Mouse (Mus musculus): Measurements from ENCODE around the gene Arhgef3.

Arhgef3 gene

GRCm38 (mm10) chr14:27327862-27328261 is 213.2 kb downstream of the Arhgef3 start:
- DNase-seq = no peak

DNA sequence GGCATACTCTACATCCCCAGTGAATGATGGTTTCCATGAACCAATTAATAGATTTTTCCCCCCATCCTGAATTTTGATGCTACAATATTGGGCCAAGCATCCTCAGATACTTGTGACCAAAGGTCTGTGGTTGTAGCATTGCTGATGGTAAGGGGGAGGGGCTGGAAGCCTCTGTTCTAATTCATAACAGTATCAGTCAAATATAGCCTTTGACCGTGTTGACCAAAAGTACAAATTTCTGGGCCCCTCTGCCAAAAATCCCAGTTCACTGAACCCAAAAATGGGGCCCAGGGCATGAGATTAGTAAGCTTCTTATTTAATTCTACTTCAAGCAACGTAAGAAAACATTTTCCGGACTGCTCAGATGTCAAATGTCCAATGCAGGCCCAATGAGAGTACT is 214.3 kb downstream of the Arhgef3 start:
- no peak for DNase-seq

DNA sequence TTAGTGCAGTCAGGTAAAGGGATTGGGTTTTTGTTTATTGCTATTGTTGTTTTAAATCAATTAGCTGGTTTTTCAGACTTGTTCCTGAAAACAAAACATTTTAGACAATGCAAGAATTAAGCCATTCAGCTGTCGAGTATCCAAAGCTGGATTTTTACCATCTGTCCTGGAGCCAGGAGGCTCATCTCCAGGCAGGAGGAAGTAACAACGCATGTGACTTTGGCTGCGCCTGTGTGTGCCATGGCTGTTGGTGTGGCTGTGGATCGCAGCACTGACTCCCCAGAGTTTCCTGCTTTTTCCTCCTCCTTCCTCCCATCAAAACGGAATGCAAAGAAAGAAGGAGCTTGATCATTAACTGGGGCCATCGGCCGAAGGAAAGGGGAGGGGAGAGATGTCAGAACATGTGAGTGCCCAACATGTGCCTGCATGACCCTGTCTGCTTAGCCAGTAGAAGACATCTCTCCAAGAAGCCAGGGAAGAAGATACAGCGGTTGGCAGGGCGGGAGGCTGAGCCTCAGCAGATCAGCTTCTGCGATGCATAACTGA is 216.9 kb downstream of the Arhgef3 start:
- peak; percentile 72 to 77 for DNase-seq

- peak in 1 of 2 experiments; percentile 35 for DNase-seq
Measured at GRCm38 (mm10) chr14:27332359-27332987, 217.8 kb downstream of the Arhgef3 start.

DNA sequence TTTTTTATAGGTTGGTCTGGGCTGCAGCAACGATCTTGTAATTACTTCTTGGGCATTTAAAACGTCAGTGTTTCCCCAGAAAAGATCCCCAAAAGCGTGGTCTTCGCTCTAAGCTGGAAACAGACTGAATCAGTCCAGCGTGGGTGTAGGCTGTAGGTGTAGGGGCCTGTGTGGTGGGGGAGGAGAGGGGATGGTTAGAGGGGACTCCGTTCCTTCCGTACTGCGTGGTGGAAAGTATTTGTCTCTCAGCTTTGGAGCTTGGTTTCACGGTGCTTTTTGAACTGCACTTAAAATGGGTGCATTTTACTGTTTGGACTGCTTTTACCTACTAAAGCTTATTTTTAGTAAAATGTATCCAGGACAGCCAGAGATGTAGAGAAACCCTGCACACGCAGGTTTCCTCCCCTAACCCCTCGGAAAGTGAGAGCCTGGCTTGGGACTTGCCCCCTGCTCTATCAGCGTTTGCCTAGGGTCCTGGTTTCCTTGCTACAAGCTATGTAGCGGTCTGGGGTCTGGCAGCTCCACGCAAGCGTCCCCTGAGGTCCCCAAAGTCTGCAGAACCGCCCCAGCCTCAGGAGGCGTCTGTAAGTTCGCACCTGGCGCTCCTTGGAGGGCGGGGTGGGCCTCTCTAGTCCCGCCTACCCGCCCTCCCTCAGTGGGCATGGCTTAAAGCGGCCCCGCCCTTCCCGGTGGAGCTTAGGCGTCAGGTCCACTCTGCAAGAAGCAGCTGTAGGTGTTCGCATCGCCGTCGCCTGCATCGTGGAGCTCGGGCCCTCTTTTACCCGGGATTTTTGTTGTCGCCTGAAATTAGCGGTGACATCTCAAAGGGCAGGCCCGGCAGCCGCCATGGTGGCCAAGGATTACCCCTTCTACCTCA is 220.9 kb downstream of the Arhgef3 start:
- peak; percentile 95 to 96 for DNase-seq

- peak; percentile 47 to 65 for DNase-seq
Measured at GRCm38 (mm10) chr14:27336208-27337114, 221.8 kb downstream of the Arhgef3 start.

DNA sequence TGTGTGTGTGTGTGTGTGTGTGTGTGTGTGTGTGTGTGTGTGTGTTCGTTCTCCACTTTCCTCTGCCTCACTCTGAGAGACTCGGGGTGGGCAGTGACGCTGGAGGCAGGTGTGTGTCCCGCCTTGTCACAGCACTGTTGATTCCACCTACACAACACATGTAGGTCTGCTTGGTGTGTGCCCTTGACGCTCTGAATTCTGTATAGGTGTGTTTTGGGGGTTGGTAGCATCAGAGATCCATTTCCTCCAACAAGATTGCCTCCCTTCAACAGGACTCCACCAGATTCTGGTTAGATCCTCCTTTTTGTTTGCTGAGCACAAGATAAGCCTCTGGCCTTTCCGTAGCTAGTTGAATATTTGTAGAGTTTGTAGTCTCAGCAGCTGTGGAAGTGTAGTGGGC is 222.5 kb downstream of the Arhgef3 start:
- DNase-seq = peak; percentile 45 to 56

- DNase-seq = peak; percentile 69 to 74
Measured at GRCm38 (mm10) chr14:27338034-27338708, 223.5 kb downstream of the Arhgef3 start.

- no peak for DNase-seq
Measured at GRCm38 (mm10) chr14:27340682-27341415, 226.2 kb downstream of the Arhgef3 start.

DNA sequence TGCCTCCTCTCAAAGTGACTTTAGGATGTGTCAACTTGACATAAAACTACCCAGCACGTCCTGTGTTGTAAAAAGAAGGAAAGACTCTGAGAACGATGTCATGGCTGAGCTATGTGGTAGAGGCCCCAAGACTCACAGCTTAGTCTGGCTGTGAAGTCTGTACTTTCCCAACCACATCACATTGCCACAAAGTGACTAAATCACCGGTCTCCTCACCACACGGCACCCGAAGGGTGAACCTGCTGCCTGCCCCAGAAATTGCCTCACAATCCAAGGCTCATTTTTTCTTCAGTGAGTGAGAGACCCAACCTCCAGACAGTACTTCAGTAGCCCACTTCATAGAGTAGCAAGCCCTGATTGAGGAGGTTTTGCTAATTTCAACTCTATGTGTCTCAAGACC is 226.8 kb downstream of the Arhgef3 start:
- DNase-seq = no peak

DNA sequence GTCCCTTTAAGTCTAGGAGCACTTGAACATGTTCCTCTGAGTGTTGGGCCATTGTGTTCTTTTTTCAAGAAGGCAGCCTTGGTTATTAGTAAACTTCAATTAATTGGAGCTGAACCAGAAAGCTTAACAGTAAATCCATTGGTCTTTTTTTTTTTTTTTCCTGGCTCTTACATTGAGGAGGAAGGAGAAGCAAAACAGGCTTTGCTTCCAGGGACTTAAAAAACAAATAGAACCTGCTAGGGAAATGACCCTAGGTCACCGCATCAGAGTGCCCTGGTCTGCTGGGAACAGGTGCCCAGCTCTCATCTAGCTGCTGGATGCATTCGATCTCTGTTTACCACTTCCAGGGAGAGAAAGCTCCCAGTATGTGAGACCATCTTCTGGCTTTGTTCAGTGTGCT is 227.8 kb downstream of the Arhgef3 start:
- DNase-seq = no peak

- no peak for DNase-seq
Measured at GRCm38 (mm10) chr14:27344250-27344990, 229.7 kb downstream of the Arhgef3 start.

DNA sequence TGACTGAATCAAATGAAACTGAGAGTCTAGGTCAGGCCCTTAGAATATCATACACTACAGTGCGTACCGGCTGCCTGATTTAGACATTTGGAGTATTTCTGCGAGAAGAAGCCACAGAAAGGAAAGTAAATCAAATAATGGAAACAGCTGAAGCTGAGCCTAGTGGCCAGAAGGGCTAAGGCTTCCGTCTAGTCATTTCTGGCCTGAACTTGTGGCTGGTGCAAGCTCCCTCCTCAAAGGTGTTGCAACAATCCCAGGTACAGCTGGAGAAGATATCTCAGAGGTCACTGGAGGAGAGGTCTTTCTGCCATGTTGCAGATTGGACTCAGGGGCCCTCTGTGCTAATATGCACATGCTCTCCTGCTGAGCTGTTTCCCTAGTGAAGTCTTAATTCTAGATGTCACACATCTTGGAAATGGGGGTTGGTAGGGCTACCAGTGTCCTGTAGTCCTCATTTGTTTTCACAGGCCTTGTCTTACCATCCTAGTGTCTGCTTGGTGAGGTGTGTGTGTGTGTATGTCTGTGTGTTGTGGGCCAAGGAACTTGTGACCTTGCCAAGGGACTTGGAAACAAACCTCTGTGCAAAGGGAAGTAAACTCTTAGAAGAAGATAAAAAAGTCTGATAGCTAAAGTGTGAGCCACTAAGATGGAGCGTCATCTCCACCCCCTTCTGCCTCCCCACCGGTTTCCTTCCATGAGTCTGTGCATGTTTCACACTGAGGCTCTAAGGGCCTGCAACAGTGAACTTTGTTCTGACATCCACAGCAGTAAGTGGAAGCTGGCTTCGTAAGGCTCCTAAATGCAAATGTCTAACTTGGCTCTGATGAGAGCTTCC is 230.6 kb downstream of the Arhgef3 start:
- no peak for DNase-seq

GRCm38 (mm10) chr14:27347224-27347623 is 232.5 kb downstream of the Arhgef3 start:
- DNase-seq = no peak

DNA sequence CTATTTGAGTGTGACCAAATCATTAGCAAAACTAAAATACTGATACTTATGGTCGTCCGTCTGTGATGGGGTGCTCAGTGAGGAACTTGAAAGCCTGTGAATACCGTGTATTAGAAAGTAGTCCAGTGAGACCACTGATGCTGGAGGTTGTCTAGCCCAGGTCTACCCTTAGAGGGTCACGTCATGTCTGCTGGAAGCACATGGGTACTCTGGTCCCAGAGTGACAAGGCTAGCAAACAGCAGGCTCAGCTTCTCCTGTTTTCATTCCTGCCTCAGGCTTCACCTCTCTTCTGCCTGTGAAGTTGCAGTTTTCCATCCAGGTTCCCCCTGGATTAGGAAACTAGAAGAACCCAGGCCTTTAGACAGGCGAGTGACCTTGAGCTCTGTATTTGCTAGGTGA is 233.0 kb downstream of the Arhgef3 start:
- no peak for DNase-seq

DNA sequence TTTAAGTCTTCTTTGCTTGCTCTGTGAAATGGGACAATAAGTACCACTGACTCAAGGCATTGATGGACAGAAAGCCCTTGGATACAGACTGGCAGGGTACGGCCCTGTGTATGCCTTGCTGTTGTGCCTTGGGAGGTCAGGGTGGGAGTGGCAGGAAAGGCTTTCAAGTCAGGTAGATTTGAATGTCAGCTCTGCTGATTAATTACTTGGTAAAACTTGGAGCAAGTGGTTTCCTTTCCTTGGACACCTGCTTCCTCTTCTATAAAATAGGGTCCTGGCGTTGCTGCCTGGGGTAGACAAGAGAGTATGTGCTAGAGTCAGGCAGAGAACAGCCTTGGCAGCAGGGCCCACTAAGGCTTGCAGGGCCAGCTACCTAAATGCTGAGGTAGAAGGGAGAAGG is 233.4 kb downstream of the Arhgef3 start:
- DNase-seq = no peak

DNA sequence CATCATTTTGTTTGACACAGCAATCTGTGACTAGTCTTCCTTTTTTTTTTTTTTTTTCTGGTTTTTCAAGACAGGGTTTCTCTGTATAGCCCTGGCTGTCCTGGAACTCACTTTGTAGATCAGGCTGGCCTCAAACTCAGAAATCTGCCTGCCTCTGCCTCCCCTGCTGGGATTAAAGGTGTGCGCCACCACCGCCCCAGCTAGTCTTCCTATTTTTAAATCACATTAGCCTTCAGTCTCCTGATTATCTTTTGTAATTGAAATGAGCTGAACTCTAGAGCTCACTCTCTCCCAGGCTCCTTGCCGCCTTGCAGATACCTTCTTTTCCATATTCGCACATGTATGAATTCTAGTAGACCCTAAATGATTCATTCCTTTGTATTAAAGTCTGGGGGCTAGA is 234.0 kb downstream of the Arhgef3 start:
- DNase-seq = no peak

DNA sequence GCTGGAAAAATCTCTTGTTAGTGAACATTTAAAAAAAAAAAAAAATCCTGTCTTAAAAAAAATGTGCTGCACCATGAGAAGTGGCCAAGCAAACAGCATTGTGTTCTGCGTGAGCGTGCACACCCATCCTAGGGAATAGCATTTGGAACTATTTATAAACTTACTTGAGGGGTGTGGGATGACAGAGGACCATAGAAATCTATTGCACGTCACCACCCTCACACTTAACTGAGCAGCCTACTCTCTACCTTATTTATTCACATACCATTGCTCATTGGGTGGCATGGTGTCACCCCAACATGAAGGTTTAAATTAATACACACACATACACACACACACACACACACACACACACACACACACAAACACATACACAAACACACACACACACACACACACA is 234.4 kb downstream of the Arhgef3 start:
- DNase-seq = no peak

- no peak for DNase-seq
Measured at GRCm38 (mm10) chr14:27349828-27350729, 235.4 kb downstream of the Arhgef3 start.

All from cerebellum, adult 18-20 months (tissue).